Mouse (Mus musculus) myocyte (in vitro differentiated cells): ENCODE measurements at regions not wholly inside any gene's neighbourhood (a gene's known extent, or its start where the extent isn't known, plus 50 kb on each side); places are given as distances from the start of the nearest gene placed in this dataset.

Source experiments
- H3K27me3 ChIP-seq: one replicate; pipeline ENCODE4 v1.6.1; 2011; ENCODE audit not compliant: control insufficient read depth, insufficient read depth, insufficient read length
- H3K36me3 ChIP-seq: one replicate; pipeline ENCODE4 v1.6.1; 2011; ENCODE audit not compliant: control insufficient read depth, insufficient read depth
- H3K4me2 ChIP-seq: one replicate; pipeline ENCODE4 v1.6.1; 2011; ENCODE audit warnings: low read depth, control low read depth
- H3K4me3 ChIP-seq: one replicate; pipeline ENCODE4 v1.5.1; 2011; ENCODE audit warnings: mild to moderate bottlenecking, control low read depth, moderate library complexity
- H3K79me2 ChIP-seq: one replicate; pipeline ENCODE4 v1.6.1; 2011; ENCODE audit not compliant: control insufficient read depth, insufficient read depth
- H3ac ChIP-seq: one replicate; pipeline ENCODE4 v1.6.1; 2011; ENCODE audit not compliant: control insufficient read depth, insufficient read length
- CEBPB ChIP-seq: IDR thresholded peaks from 2 replicates; pipeline ENCODE4 v1.6.1; 2011; ENCODE audit warnings: mild to moderate bottlenecking, moderate library complexity; ENCODE audit not compliant: poor library complexity, insufficient read depth, severe bottlenecking
- E2F4 ChIP-seq: IDR thresholded peaks from one replicate; pipeline ENCODE4 v1.6.1; 2011; ENCODE audit warnings: mild to moderate bottlenecking, control low read depth, moderate library complexity; ENCODE audit not compliant: insufficient read depth
- MAX ChIP-seq: IDR thresholded peaks from one replicate; pipeline ENCODE4 v1.6.1; 2011; ENCODE audit warnings: low read depth, mild to moderate bottlenecking, control low read depth
- MYOD1 ChIP-seq, 3 experiments: IDR thresholded peaks; one replicate each; pipeline ENCODE4 v1.6.1; 2011; ENCODE audit warnings: control low read depth in 2 of 3, low read depth in 2 of 3, mild to moderate bottlenecking in 2 of 3, moderate library complexity in 1 of 3; ENCODE audit not compliant: insufficient read length in 2 of 3, control insufficient read depth in 1 of 3
- MYOG ChIP-seq, 3 experiments: IDR thresholded peaks; one replicate each; pipeline ENCODE4 v1.6.1; 2011; ENCODE audit warnings: control low read depth in 2 of 3, low read depth in 2 of 3, mild to moderate bottlenecking in 2 of 3; ENCODE audit not compliant: insufficient read length in 2 of 3, control insufficient read depth in 1 of 3, insufficient read depth in 1 of 3
- POLR2A ChIP-seq: IDR thresholded peaks from one replicate; pipeline ENCODE4 v1.6.1; 2011; ENCODE audit warnings: low read depth, mild to moderate bottlenecking, control low read depth, moderate library complexity; ENCODE audit not compliant: insufficient read length
- POLR2AphosphoS2 ChIP-seq: IDR thresholded peaks from one replicate; pipeline ENCODE4 v1.6.1; 2011; ENCODE audit warnings: low read depth, control low read depth; ENCODE audit not compliant: insufficient read length
- REST ChIP-seq: IDR thresholded peaks from one replicate; pipeline ENCODE4 v1.6.1; 2011; ENCODE audit warnings: mild to moderate bottlenecking, control low read depth, moderate library complexity; ENCODE audit not compliant: insufficient read depth, insufficient read length
- SRF ChIP-seq: IDR thresholded peaks from one replicate; pipeline ENCODE4 v1.6.1; 2011; ENCODE audit warnings: low read depth; ENCODE audit not compliant: control insufficient read depth, insufficient read length
- TCF12 ChIP-seq: IDR thresholded peaks from one replicate; pipeline ENCODE4 v1.6.1; 2011; ENCODE audit warnings: mild to moderate bottlenecking, control low read depth; ENCODE audit not compliant: poor library complexity, insufficient read depth, severe bottlenecking
- TCF3 ChIP-seq: IDR thresholded peaks from one replicate; pipeline ENCODE4 v1.6.1; 2011; ENCODE audit warnings: low read depth, control low read depth; ENCODE audit not compliant: insufficient read length
- USF1 ChIP-seq: IDR thresholded peaks from one replicate; pipeline ENCODE4 v1.6.1; 2011; ENCODE audit warnings: low read depth, mild to moderate bottlenecking, control low read depth, moderate library complexity

DNA sequence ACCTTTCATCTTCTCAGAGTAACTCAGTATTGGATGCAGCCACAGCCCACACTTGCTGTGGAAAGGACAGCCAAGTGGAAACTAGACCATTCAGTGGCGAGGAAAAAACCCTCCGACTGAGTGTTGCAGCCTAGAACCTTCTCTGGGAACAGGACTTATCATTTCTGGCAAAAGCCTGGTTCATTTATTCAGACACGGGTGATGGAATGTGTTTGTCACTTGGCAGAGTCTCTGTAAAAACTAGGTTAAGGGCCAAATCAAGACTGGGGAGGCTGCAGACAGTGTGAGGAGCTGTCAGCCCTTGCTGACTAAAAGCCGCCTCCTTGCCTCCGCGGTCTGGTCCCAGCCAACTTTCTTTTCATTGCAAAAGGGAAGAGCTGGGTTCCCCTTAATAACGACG is 212.3 kb upstream of the Pgrmc2 start:
- H3ac ChIP-seq = no peak overlapping the region
- H3K27me3 ChIP-seq = no peaks in the 10 kb centered on the region
- no peaks in the 10 kb centered on the region for H3K79me2 ChIP-seq
- TF ChIP-seq TCF12 (no peak), MAX (no peak), TCF3 (no peak), POLR2AphosphoS2 (no peak), POLR2A (no peak), CEBPB (no peak), REST (no peak)
- H3K4me2 ChIP-seq = no peak overlapping the region
- H3K4me3 ChIP-seq = no peak overlapping the region
- no peaks in the 10 kb centered on the region for H3K36me3 ChIP-seq

DNA sequence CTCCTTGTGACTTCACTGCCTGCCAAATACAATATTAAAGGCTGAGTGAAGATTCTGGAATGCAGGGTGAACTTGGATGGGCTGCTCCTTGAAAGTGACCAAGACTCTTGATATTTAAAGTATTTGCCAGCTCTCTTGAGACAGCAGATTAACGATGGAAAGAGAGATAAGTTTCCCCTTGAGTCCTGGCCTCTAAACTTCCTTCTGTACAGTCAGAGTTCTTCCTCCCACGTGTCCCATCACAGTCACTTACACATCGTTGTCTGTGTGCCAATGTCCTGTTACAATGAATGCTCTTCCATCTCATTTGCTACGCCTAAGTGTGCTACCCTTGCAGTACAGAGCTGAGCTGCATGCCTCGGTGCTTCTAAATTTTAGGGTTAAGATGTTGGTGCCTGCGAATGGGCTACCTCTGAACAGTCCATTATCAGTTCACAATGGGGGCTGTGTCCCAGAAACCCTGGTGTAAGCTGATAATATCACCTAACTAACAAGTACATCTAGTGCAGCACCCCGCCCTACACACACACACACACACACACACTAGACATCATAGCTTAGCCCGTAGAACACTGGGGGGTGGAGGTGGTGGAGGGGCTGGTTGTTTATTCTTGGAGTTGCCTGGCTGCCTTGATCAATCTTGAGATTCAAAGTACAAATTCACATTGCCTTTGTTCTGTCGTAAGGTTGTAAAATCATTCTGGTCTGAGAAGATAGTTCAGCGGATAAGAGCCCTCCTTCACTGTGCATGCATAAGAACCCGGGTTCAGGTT is 207.9 kb upstream of the Pgrmc2 start:
- peak; percentile 41 for TF ChIP-seq USF1
- no peak for TF ChIP-seq MYOD1 (IDR thresholded peaks at IDR 0.05; ENCODE audit: control insufficient read depth in 1 of 3, insufficient read length in 2 of 3, low read depth in 2 of 3)
- no peaks in the 10 kb centered on the region for H3K27me3 ChIP-seq

DNA sequence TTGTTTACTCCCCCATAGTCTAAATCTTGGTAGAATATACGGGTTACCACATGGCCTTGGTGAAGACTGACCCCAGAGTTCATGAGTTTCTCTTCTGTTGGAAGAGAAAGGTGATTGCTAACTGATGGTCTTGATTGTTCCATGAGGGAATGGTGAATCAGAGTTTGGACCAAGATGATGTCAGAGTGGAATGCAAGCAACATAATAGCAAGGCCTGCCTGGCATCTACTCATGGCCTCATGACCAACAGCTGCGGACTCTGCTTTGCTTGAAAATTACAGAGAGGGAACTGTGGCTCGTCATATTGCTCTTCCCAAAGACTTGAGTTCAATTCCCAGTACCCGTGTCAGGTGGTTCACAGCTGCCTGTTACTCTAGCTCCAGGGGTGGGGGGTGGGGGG is 205.9 kb upstream of the Pgrmc2 start:
- H3K36me3 ChIP-seq = no peaks in the 10 kb centered on the region
- no peak overlapping the region for H3K4me2 ChIP-seq
- no peak overlapping the region for H3ac ChIP-seq
- TF ChIP-seq CEBPB (no peak), TCF12 (peak; percentile 19), USF1 (peak; percentile 60), MYOD1 (IDR thresholded peaks at IDR 0.05; ENCODE audit: control insufficient read depth in 1 of 3, insufficient read length in 2 of 3, low read depth in 2 of 3) (peak in 2 of 3 experiments; percentile 65 to 68), E2F4 (no peak), MYOG (IDR thresholded peaks at IDR 0.05; ENCODE audit: control insufficient read depth in 1 of 3, insufficient read depth in 1 of 3, insufficient read length in 2 of 3, low read depth in 2 of 3) (peak in 2 of 3 experiments; percentile 41 to 70), MAX (peak; percentile 68), POLR2AphosphoS2 (no peak)
- no peaks in the 10 kb centered on the region for H3K79me2 ChIP-seq
- no peak overlapping the region for H3K4me3 ChIP-seq
- no peaks in the 10 kb centered on the region for H3K27me3 ChIP-seq

More for the DNA sequence above, 207.9 kb upstream of the Pgrmc2 start:
- no peaks in the 10 kb centered on the region for H3K36me3 ChIP-seq
- H3ac ChIP-seq = no peak overlapping the region
- no peak overlapping the region for H3K4me3 ChIP-seq
- H3K4me2 ChIP-seq = no peak overlapping the region
- H3K79me2 ChIP-seq = no peaks in the 10 kb centered on the region

DNA sequence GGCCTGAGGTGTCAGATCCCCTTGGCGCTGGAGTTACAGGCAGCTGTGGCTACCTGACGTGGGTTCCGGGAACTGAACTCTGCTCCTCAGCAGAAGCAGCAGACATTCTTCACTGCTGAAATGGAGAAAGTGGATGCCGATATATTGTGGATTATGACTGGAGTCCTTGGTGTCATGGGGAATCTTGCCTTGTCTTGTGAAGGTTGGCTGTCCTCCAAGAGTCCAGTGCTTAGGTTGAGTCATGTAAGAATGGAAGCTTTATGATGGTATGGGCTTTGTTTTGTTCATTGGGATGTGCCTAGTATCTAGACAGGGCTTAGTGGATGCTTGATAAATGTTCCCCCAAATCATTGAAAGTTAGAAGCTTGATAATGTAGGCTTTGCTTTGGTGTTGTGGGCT is 205.2 kb upstream of the Pgrmc2 start:
- H3ac ChIP-seq = no peak overlapping the region
- TF ChIP-seq MYOD1 (IDR thresholded peaks at IDR 0.05; ENCODE audit: control insufficient read depth in 1 of 3, insufficient read length in 2 of 3, low read depth in 2 of 3) (no peak), E2F4 (no peak), MYOG (IDR thresholded peaks at IDR 0.05; ENCODE audit: control insufficient read depth in 1 of 3, insufficient read depth in 1 of 3, insufficient read length in 2 of 3, low read depth in 2 of 3) (no peak), SRF (no peak), USF1 (no peak), POLR2AphosphoS2 (no peak), POLR2A (no peak), TCF3 (no peak), TCF12 (no peak), CEBPB (no peak), MAX (no peak), REST (no peak)
- peak overlapping the region; percentile 19 for H3K4me2 ChIP-seq
- H3K36me3 ChIP-seq = no peaks in the 10 kb centered on the region
- no peaks in the 10 kb centered on the region for H3K79me2 ChIP-seq
- no peak overlapping the region for H3K4me3 ChIP-seq
- no peaks in the 10 kb centered on the region for H3K27me3 ChIP-seq

DNA sequence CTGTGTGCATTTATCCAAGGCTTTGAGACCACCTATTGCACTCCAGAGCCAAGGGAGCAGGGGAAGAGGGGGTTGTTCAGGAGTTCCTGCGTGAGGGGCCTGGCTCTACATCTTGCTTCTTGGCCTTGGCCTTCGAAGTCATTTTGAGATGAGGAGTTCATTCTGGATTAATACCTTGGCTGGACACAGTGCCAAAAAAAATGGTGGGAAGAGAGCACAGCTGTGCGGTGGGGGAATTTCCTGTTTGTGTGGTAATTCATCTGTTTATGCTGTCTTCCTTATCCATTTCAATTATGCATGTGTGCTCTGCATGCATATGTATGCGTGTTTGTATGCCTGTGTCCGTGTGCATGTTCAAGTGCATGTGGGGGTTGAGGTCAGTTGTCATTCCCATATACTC is 202.5 kb upstream of the Pgrmc2 start:
- Histone ChIP-seq H3ac (no peak overlapping the region), H3K4me2 (peak overlapping the region; percentile 71), H3K36me3 (no peaks in the 10 kb centered on the region), H3K27me3 (no peaks in the 10 kb centered on the region), H3K4me3 (no peak overlapping the region), H3K79me2 (no peaks in the 10 kb centered on the region)
- TF ChIP-seq MYOG (IDR thresholded peaks at IDR 0.05; ENCODE audit: control insufficient read depth in 1 of 3, insufficient read depth in 1 of 3, insufficient read length in 2 of 3, low read depth in 2 of 3) = no peak
- no peak for TF ChIP-seq MAX
- no peak for TF ChIP-seq CEBPB
- TF ChIP-seq POLR2AphosphoS2 = no peak
- no peak for TF ChIP-seq SRF
- no peak for TF ChIP-seq MYOD1 (IDR thresholded peaks at IDR 0.05; ENCODE audit: control insufficient read depth in 1 of 3, insufficient read length in 2 of 3, low read depth in 2 of 3)
- no peak for TF ChIP-seq TCF12
- no peak for TF ChIP-seq TCF3
